Mouse (Mus musculus) skeletal muscle tissue, adult 2 months (tissue): ENCODE results near the gene Pgbd5.
"Not testable (repeated sequence)": the region's sequence is repeated elsewhere in the genome, so short reads cannot be mapped to it uniquely, and the experiment has no call there.

Experiments
- DNase-seq: peaks from one replicate; pipeline ENCODE4 v3.0.0-alpha.2; 2012; ENCODE audit warnings: low read depth, low spot score

Gene Pgbd5

GRCm38 (mm10) chr8:124429417-124429816, 10.0 kb downstream of the Pgbd5 start:
- DNase-seq: no peak

DNA sequence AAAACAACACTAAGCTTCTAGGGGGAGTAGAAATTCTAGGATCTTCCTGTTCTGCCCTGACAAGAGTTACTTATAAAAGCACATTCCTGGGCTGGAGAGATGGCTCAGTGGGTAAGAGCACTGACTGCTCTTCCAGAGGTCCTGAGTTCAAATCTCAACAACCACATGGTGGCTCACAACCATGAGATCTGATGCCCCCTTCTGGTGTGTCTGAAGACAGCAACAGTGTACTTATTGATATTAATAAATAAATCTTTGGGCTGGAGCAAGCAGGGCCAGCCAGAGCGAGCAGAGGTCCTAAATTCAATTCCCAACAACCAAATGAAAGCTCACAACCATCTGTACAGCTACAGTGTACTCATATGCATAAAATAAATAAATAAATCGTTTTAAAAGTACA, 10.7 kb downstream of the Pgbd5 start:
- DNase-seq: not testable (repeated sequence)

GRCm38 (mm10) chr8:124421413-124421812, 18.0 kb downstream of the Pgbd5 start:
- DNase-seq: no peak

DNA sequence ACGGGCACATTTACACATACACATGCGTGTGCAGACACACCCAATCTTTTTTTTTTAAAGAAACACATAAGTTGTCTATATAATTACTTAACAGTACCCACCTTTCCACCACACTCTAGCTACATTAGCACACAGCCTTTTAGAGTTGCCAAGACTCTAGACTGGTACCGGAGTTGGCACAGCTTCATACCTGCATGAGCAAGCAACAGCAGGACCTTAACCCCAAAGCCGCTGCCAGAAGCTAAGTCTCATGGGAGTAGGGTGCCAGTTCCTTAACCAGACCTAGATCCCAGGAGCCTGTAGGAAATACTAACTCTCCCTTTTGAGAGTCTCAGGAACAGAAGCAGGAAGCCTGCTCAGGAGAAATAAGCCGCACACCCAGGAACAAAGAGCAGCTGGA, 20.5 kb downstream of the Pgbd5 start:
- DNase-seq: no peak

GRCm38 (mm10) chr8:124418185-124418584, 21.3 kb downstream of the Pgbd5 start:
- DNase-seq: no peak

- DNase-seq: no peak
These were observed 22.8 kb downstream of the Pgbd5 start for GRCm38 (mm10) chr8:124416646-124417045.

GRCm38 (mm10) chr8:124415789-124416188, 23.7 kb downstream of the Pgbd5 start:
- no peak for DNase-seq

GRCm38 (mm10) chr8:124415002-124415401, 24.5 kb downstream of the Pgbd5 start:
- no peak for DNase-seq

GRCm38 (mm10) chr8:124413244-124413965, 26.1 kb downstream of the Pgbd5 start:
- no peak for DNase-seq

DNA sequence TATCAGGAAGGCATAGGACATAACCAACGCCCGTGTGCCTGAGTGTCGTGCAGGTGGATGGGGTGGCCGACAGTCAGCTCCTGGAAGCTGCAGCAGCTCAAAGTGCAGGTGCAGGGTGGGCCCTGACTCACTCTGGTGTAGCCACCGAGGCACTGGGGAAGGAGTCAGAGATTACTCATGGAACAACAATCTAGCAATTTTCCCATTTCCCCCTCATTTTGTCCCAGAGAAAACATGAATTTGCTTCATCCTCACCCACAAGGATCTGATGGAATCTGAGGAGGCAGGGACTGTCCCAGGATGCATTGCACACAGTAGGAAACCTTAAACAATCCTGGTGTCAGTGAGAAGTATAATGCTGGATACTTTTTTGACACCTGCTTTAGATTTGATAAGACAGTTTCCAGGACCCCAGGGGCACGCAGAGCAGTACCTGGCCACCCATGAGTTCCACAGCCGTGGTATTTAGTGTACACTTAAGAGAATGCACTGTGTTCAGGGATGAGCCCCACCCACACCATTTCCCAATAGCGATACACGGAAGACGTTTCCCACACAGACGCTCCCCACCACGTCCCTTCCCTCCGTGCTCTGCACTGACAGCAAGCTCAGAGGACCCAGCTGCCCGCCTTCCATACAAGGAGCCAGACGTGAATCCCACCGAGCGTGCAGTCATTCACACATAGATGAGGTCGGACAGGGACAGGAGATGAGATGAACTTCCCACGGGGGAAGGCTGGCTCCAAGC, 26.8 kb downstream of the Pgbd5 start:
- DNase-seq: no peak

GRCm38 (mm10) chr8:124404471-124405260, 34.8 kb downstream of the Pgbd5 start:
- no peak for DNase-seq

GRCm38 (mm10) chr8:124403876-124404275, 35.6 kb downstream of the Pgbd5 start:
- peak; percentile 3 for DNase-seq

DNA sequence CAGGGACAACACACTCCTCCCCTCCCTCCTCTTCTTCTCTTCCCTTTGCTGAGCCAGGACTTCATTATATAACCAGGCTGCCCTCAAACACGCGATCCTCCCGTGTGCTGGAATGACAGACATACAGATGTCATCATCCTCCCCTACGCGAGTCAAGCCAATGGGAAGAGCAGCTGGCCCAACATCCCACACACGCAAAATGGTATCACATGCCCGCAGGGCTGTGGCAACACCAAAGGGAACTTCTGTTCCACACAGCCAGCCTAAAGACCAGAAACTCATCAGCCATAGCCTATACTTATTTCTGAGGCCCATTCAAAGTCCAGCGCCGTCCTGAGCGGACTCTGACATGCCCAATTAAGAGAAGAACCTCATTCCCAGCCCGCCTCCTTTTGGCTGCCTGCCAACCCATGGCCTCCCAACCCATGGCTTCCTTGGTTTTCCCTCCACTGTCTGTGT, 40.0 kb downstream of the Pgbd5 start:
- no peak for DNase-seq

DNA sequence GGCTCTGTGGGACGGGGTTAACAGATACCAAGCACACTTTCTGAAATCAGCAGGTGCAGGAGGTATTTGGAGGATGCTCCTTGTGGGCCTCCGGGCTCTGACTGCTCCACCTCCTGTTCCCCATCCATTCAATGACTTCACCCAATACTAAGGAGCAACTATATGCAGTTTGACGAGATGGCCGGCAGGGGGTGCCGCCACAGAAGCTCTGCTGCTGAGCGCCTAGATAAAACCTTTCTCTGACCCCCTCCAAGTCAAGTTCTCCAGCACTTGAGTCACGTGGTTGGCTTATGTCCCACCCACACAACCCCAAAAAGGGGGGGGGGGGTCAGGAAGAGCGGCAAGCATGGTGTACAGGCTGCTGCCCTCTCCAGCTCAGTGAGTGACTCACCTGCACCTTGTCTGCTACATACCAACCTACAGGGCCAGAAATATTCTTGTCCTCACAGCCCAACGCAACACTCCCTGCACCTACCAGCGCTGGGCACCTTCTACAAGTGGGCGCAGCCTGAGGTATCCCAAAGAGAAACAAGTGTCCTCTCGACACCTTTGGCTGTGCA, 40.5 kb downstream of the Pgbd5 start:
- peak; percentile 4 for DNase-seq

DNA sequence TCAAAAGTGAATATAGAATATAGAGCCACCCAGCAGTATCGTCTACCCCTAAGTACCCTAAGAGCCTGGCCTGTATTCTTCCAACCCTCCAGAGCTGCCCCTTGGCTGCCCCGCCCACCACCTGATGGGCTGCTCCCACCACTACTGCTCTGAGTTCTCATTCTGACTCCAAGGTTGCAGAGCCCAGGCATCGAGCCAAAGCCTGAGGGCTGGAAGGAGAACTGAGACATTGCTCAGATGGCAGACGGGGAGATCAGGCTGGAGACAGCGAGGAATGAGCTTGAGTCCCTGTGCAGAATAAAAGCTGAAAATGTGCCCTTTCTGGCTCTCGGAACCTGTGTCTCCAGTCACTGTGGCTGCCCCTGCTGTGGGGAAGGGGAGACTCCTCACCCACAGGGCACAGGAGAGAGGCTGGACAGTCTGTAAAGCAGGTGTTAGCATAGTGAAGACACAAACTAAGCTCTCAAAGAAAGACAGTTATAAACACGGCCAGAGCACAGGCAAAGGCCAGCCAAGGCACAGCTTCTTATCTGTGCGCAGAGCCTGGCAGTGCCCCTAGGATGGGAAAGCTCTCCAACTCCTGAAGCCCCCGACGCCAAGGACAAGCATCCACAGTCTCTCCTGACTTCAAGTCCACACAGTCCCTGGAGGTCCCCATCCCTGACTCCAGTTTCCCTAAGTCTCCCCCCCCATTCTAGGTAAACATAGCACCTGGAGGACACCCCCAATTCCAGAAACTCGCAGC, 42.0 kb downstream of the Pgbd5 start:
- DNase-seq: no peak

DNA sequence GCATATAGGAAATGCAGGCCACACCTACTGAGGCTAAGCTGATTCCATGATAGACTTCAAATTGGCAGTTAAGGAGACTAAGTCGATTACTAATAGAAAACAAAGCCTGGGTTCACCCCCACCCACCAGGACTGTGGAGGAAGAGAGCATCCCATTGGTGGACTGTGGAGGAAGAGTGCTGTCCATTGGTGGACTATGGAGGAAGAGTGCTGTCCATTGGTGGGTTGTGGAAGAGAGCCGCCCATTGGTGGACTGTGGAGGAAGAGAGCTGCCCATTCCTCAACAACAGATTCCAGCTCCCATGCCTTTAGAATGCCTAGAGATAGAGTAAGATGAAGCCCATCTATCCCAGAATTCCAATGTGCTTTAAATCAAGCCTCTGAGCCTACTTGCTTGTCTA, 42.9 kb downstream of the Pgbd5 start:
- DNase-seq: no peak

GRCm38 (mm10) chr8:124395392-124395791, 44.1 kb downstream of the Pgbd5 start:
- no peak for DNase-seq

GRCm38 (mm10) chr8:124394951-124395350, 44.5 kb downstream of the Pgbd5 start:
- no peak for DNase-seq

GRCm38 (mm10) chr8:124393927-124394326, 45.5 kb downstream of the Pgbd5 start:
- DNase-seq: no peak

DNA sequence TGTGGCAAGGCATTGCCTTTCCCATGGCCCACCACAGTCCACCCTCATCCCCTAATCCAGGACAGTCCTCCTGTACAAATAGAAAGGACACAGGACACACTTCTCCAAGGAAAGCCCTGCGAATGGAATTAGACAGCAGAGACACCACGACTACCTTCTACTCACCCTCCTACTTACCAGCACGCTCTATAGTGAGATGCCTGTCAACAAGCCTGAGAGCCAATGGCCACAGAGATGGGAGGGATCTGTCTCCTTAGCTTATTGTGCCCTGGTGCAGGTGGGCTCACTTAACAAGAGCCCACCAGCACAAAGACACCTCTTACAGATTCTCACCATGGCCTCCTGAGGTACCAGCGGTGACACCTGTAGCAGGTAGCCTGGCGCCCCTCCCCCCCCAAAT, 46.4 kb downstream of the Pgbd5 start:
- no peak for DNase-seq
